Mouse (Mus musculus) C2C12 (cell line): Measurements from ENCODE around the gene Smad1. TPM values are rescaled to one million over a fixed set of nuclear protein-coding genes. Genes with fewer than 3 reads are reported as not detected.

ENCODE experiments used
- H3K27me3 ChIP-seq: one replicate; pipeline ENCODE4 v1.6.1; 2011; ENCODE audit not compliant: control insufficient read depth, insufficient read depth, insufficient read length
- H3K36me3 ChIP-seq: one replicate; pipeline ENCODE4 v1.6.1; 2011; ENCODE audit not compliant: control insufficient read depth, insufficient read depth
- H3K4me3 ChIP-seq: one replicate; pipeline ENCODE4 v1.5.1; 2011; ENCODE audit warnings: mild to moderate bottlenecking, control low read depth; ENCODE audit not compliant: poor library complexity, insufficient read depth, severe bottlenecking
- H3K79me2 ChIP-seq: one replicate; pipeline ENCODE4 v1.6.1; 2011; ENCODE audit not compliant: control insufficient read depth, insufficient read depth
- H3K79me3 ChIP-seq: one replicate; pipeline ENCODE4 v1.6.1; 2011; ENCODE audit warnings: low read depth, control low read depth
- H3ac ChIP-seq: one replicate; pipeline ENCODE3; 2011; ENCODE audit warnings: low read depth; ENCODE audit not compliant: control insufficient read depth, insufficient read length
- CEBPB ChIP-seq: IDR thresholded peaks from one replicate; pipeline ENCODE4 v1.6.1; 2011; ENCODE audit warnings: low read depth, mild to moderate bottlenecking, control low read depth, moderate library complexity
- CTCF ChIP-seq: IDR thresholded peaks from one replicate; pipeline ENCODE4 v1.5.1; 2011; ENCODE audit not compliant: control insufficient read depth, insufficient read depth, insufficient read length
- FOSL1 ChIP-seq: IDR thresholded peaks from one replicate; pipeline ENCODE4 v1.8.0; 2011; ENCODE audit warnings: mild to moderate bottlenecking, low read length; ENCODE audit not compliant: poor library complexity, insufficient read depth, severe bottlenecking
- MAX ChIP-seq: IDR thresholded peaks from one replicate; pipeline ENCODE4 v1.6.1; 2011; ENCODE audit warnings: mild to moderate bottlenecking, control low read depth
- MYOD1 ChIP-seq: IDR thresholded peaks from one replicate; pipeline ENCODE4 v1.6.1; 2011; ENCODE audit warnings: low read depth; ENCODE audit not compliant: control insufficient read depth, insufficient read length
- MYOG ChIP-seq: IDR thresholded peaks from one replicate; pipeline ENCODE4 v1.6.1; 2011; ENCODE audit not compliant: control insufficient read depth, insufficient read length; ENCODE audit errors: extremely low read depth
- USF1 ChIP-seq: IDR thresholded peaks from one replicate; pipeline ENCODE4 v1.6.1; 2011; ENCODE audit warnings: low read depth, mild to moderate bottlenecking, control low read depth, moderate library complexity
- polyA plus RNA-seq: library from polyadenylated mRNA; unstranded; fragments of >200 nt; fragmentation: generic; extraction: Trizol; gene quantifications from one replicate; pipeline ENCODE4 v1.2.1, GENCODE M21; 2012; ENCODE audit warnings: missing spikeins

The Smad1 gene
- polyA plus RNA-seq, 1 experiment = 11.2 TPM

DNA sequence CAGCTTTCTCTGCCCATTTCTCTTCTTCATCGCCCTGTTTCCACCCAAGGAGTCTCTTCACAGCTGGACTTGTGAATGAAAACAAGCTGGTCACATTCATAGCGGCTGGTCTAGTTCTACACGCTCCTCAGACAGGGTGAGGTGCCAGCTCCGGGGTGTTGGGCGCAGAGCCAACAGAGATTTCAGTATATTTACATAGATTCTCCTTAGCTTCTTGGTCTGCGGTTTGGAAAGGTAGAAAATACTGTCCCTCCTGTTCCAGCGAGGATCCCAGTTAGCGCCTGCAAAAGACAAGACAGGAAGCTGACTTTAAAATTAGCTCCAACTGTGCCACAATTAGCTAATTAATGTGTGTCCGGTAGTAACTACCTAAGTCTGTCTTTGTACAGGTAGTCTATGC, 27.2 kb downstream of the Smad1 start:
- peaks cover 38% of the 10 kb centered on the region for H3K36me3 ChIP-seq
- H3K79me3 ChIP-seq = peaks cover 16% of the 10 kb centered on the region
- no peak overlapping the region for H3K4me3 ChIP-seq
- no peak overlapping the region for H3ac ChIP-seq
- H3K79me2 ChIP-seq = peaks cover 54% of the 10 kb centered on the region
- H3K27me3 ChIP-seq = no peaks in the 10 kb centered on the region
- TF ChIP-seq MAX = no peak
- TF ChIP-seq CEBPB = no peak
- no peak for TF ChIP-seq CTCF
- no peak for TF ChIP-seq FOSL1
- TF ChIP-seq MYOD1 = no peak
- TF ChIP-seq USF1 = no peak
- no peak for TF ChIP-seq MYOG

DNA sequence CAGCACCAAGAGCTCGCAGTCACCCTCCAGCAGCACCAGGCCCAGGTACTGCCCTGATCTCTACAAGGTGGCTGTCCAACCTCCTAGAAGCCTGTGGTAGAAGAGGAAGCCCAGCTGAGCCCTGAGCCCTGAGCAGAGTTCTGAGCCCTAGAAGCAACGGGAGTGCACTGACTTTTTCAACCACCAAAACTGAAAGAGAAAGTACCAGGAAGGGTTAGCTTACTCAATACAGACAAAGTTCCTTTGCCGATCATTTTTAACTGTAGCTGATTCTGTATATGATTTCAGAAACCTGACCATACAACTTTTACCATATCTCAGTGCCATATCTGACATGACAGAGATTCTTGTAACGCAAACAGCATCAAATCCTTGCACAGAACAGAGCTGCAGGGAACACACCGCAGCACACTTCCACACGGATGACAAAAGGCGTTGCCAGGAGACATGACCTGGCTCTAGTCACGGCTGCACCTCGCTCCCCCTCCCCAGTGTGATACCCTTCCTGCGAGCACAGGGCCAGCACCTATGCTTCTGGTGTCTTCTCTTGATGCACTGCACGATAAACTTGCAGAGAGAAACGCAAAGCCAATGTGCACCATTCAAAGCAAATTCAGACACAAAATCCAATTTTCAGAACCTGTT, 28.6 kb downstream of the Smad1 start:
- Histone ChIP-seq H3K27me3 (no peaks in the 10 kb centered on the region), H3K79me2 (peaks cover 46% of the 10 kb centered on the region), H3K79me3 (peaks cover 14% of the 10 kb centered on the region), H3K4me3 (no peak overlapping the region), H3K36me3 (peaks cover 39% of the 10 kb centered on the region), H3ac (no peak overlapping the region)
- TF ChIP-seq MYOD1 (no peak), MYOG (no peak), CTCF (no peak), MAX (no peak)

DNA sequence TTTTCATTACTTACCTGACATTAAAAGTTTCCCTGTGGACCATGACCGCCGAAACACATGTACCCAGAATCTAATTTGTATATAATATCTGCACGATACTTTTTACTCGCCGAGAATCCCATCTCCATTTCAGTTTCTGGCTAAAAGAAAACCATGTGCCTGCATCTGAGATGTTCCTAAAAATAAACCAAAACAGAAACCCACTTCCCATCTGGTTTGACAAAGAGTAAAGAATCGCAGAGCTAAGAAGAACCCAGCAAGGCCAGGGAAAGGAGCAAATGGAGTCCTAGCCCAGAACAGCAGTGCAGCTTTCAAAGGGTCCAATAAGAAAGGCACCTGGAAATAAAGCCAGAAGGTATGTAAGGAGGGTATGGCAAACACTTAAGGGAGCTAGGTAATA, 30.2 kb downstream of the Smad1 start:
- peaks cover 46% of the 10 kb centered on the region for H3K79me2 ChIP-seq

DNA sequence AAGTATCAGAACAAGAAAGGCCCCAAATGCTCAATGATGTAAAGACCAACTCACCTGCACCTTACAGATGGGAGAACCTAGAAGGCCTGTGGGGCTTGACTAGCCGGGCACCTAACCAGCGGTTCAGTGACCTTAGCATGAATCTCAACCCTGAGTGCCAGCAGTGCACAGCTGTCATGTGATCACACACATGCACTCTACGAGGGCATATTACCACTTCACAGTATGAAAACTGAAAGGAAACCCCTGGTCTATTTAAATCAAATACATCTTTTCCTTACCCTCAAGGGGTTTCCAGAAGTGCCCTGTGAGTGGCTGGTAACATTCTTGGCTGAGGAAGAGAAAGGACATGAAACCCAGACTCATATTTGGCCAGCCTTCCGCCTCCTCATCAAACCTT, 31.4 kb downstream of the Smad1 start:
- peaks cover 47% of the 10 kb centered on the region for H3K36me3 ChIP-seq
- no peaks in the 10 kb centered on the region for H3K27me3 ChIP-seq
- no peak overlapping the region for H3K4me3 ChIP-seq
- no peak for TF ChIP-seq MAX
- no peak for TF ChIP-seq MYOD1
- no peak for TF ChIP-seq MYOG
- TF ChIP-seq CEBPB = no peak
- no peak for TF ChIP-seq CTCF
- no peak for TF ChIP-seq FOSL1
- no peak for TF ChIP-seq USF1
- peaks cover 6% of the 10 kb centered on the region for H3K79me3 ChIP-seq
- H3ac ChIP-seq = no peak overlapping the region
- peaks cover 43% of the 10 kb centered on the region for H3K79me2 ChIP-seq

More for the DNA sequence above, 30.2 kb downstream of the Smad1 start:
- Histone ChIP-seq H3K79me3 (peaks cover 6% of the 10 kb centered on the region), H3K4me3 (no peak overlapping the region), H3K27me3 (no peaks in the 10 kb centered on the region), H3ac (no peak overlapping the region), H3K36me3 (peaks cover 47% of the 10 kb centered on the region)
- no peak for TF ChIP-seq CTCF
- no peak for TF ChIP-seq USF1
- no peak for TF ChIP-seq MYOG

DNA sequence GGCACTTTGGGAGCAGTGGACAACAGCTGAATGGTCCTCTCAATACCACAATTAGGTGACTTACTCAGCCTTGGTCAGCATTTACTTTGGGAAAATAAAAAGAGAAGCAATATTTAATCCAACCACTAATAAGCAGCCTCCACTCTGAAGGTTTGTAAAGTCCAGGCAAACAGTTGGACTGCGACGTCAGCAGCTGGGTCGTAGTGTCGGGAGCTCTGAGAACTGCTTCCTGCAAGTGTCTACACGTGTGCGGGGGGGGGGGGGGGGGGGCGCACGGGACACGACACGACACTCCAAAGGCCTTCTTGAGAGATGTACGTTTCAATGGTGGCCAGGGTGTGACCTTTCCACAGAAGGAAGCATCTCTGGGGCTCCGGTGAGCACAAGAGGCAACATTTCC, 32.0 kb downstream of the Smad1 start:
- no peak overlapping the region for H3K4me3 ChIP-seq
- peaks cover 6% of the 10 kb centered on the region for H3K79me3 ChIP-seq
- H3K36me3 ChIP-seq = peaks cover 45% of the 10 kb centered on the region
- no peaks in the 10 kb centered on the region for H3K27me3 ChIP-seq
- TF ChIP-seq MYOD1 (no peak), CTCF (no peak), MYOG (no peak), MAX (no peak), CEBPB (no peak), FOSL1 (no peak), USF1 (no peak)
- peaks cover 37% of the 10 kb centered on the region for H3K79me2 ChIP-seq
- H3ac ChIP-seq = no peak overlapping the region

DNA sequence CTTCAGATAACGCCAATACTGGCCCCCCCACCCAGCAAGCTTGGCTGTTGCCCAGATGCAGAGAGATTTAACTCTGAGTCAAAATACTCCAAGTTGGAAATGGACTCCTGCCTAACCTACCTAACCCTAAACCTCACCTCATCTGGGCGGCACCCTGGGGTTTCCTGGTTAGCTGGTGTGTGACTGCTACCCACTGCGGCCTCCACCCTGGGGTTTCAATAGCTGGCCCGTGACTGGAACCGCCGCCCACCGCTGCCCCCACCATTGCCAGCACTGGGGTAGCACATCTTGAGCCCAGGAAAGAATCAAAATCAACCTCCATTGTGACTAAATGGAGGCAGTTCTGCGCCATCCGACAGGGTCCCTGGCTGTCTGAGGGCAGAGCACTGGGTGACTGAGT, 33.1 kb downstream of the Smad1 start:
- Histone ChIP-seq H3K27me3 (no peaks in the 10 kb centered on the region), H3K4me3 (no peak overlapping the region), H3ac (no peak overlapping the region), H3K79me3 (peaks cover 3% of the 10 kb centered on the region), H3K79me2 (peaks cover 32% of the 10 kb centered on the region), H3K36me3 (peaks cover 38% of the 10 kb centered on the region)
- TF ChIP-seq CTCF (no peak), CEBPB (no peak), MYOG (no peak), MYOD1 (no peak), MAX (no peak), USF1 (no peak), FOSL1 (no peak)
